Mouse (Mus musculus) ES-E14 (cell line): ENCODE data around the gene Stx8. TPM values are rescaled to one million over a fixed set of nuclear protein-coding genes. Genes with fewer than 3 reads are reported as not detected.
A peak's percentile ranks its signal among the peaks of the same experiment; 100 is the strongest.

Experiments used
- DNase-seq: peaks from one replicate; pipeline ENCODE4 v3.0.0-alpha.2; 2013; ENCODE audit warnings: low read depth, low spot score
- H3K27ac ChIP-seq: 2 replicates; pipeline ENCODE4 v1.5.1; 2012; ENCODE audit warnings: low read depth, mild to moderate bottlenecking, low read length, moderate library complexity, mixed read lengths; ENCODE audit not compliant: poor library complexity, insufficient read depth, severe bottlenecking
- H3K36me3 ChIP-seq: 2 replicates; pipeline ENCODE4 v1.6.1; 2012; ENCODE audit warnings: mild to moderate bottlenecking, low read length, moderate library complexity, mixed read lengths; ENCODE audit not compliant: control insufficient read depth, poor library complexity, insufficient read depth, severe bottlenecking
- H3K4me1 ChIP-seq, 2 experiments: fragments of 150-350 bp in 1 of 2; sonication (generic) in 1 of 2; 2 replicates each; pipeline ENCODE4 v1.6.1; 2012; ENCODE audit warnings: low read length in 2 of 2, mild to moderate bottlenecking in 1 of 2, mixed read lengths in 1 of 2; ENCODE audit not compliant: control insufficient read depth in 2 of 2, insufficient read depth in 2 of 2, poor library complexity in 1 of 2
- H3K4me3 ChIP-seq, 2 experiments: fragments of 150-350 bp in 1 of 2; sonication (generic) in 1 of 2; 2 replicates each; pipeline ENCODE4 v1.5.1; 2012; ENCODE audit warnings: low read length in 2 of 2, low read depth in 1 of 2, mild to moderate bottlenecking in 1 of 2, mixed read lengths in 1 of 2; ENCODE audit not compliant: insufficient read depth in 1 of 2, poor library complexity in 1 of 2, severe bottlenecking in 1 of 2
- H3K9ac ChIP-seq: 2 replicates; pipeline ENCODE4 v1.6.1; 2012; ENCODE audit warnings: low read depth, mild to moderate bottlenecking, low read length, mixed read lengths; ENCODE audit not compliant: poor library complexity, insufficient read depth, severe bottlenecking
- H3K9me3 ChIP-seq: fragments of 150-350 bp; sonication (generic); 2 replicates; pipeline ENCODE4 v1.6.1; 2012; ENCODE audit warnings: low read depth, mild to moderate bottlenecking, low read length; ENCODE audit not compliant: control insufficient read depth, insufficient read depth
- CHD2 ChIP-seq: IDR thresholded peaks from 2 replicates; pipeline ENCODE4 v1.6.1; 2014; ENCODE audit warnings: mild to moderate bottlenecking, low read depth, low read length, inconsistent platforms
- HCFC1 ChIP-seq: IDR thresholded peaks from 2 replicates; pipeline ENCODE4 v1.6.1; 2012; ENCODE audit warnings: low read length, inconsistent platforms, borderline replicate concordance; ENCODE audit not compliant: insufficient read depth
- MAFK ChIP-seq: IDR thresholded peaks from 2 replicates; pipeline ENCODE4 v1.6.1; 2014; ENCODE audit warnings: mild to moderate bottlenecking, low read depth, low read length, inconsistent platforms; ENCODE audit not compliant: insufficient read depth
- ZC3H11A ChIP-seq: IDR thresholded peaks from 2 replicates; pipeline ENCODE4 v1.6.1; 2012; ENCODE audit warnings: low read depth, mild to moderate bottlenecking, inconsistent platforms, low read length, borderline replicate concordance
- ZNF384 ChIP-seq: IDR thresholded peaks from 2 replicates; pipeline ENCODE4 v1.6.1; 2012; ENCODE audit warnings: low read depth, low read length, inconsistent platforms
- in situ Hi-C, 2 experiments: fragments of 600-800 bp; cut with MboI; formaldehyde crosslinking; loops; one replicate each; pipeline ENCODE4 v1.15.1; 2025; ENCODE audit warnings: low sequenced_read_pairs in 2 of 2, inconsistent platforms in 1 of 2; ENCODE audit not compliant: unreplicated experiment in 2 of 2
- total RNA-seq: library from RNA; depleted of rRNA; stranded (reverse); fragments of 300-350 nt; gene quantifications from 2 replicates; pipeline ENCODE4 v1.2.3, GENCODE M21; 2012

Stx8 gene
- total RNA-seq, 1 experiment: 19.4 TPM

- no peak overlapping the region for H3K4me3 ChIP-seq
- TF ChIP-seq CHD2 (no peak), HCFC1 (no peak), ZC3H11A (no peak), MAFK (no peak), ZNF384 (no peak)
- no peak overlapping the region for H3K27ac ChIP-seq
- no peaks in the 10 kb centered on the region for H3K36me3 ChIP-seq
- peaks cover 0 to 12% of the 10 kb centered on the region in 2 experiments; a peak in 3 of 4 replicates for H3K4me1 ChIP-seq
- peak; percentile 70 for DNase-seq
- in situ Hi-C loops: no loop called here
- H3K9me3 ChIP-seq: no peaks in the 10 kb centered on the region
- H3K9ac ChIP-seq: no peak overlapping the region
Measured at GRCm38 (mm10) chr11:68150938-68151337, 184.9 kb downstream of the Stx8 start.

GRCm38 (mm10) chr11:68155821-68156220 lies 189.8 kb downstream of the Stx8 start:
- no peak overlapping the region for H3K27ac ChIP-seq
- TF ChIP-seq HCFC1 (no peak), MAFK (no peak), ZC3H11A (no peak), CHD2 (no peak), ZNF384 (no peak)
- H3K36me3 ChIP-seq: no peaks in the 10 kb centered on the region
- H3K9me3 ChIP-seq: no peaks in the 10 kb centered on the region
- no peak overlapping the region for H3K4me3 ChIP-seq
- no peak for DNase-seq
- peaks cover 0 to 3% of the 10 kb centered on the region in 2 experiments; a peak in 2 of 4 replicates for H3K4me1 ChIP-seq
- no peak overlapping the region for H3K9ac ChIP-seq
- in situ Hi-C loops: no loop called here

GRCm38 (mm10) chr11:68158166-68158565 lies 192.2 kb downstream of the Stx8 start:
- no peaks in the 10 kb centered on the region for H3K9me3 ChIP-seq
- DNase-seq: no peak
- H3K36me3 ChIP-seq: no peaks in the 10 kb centered on the region
- H3K4me1 ChIP-seq: no peaks in the 10 kb centered on the region
- H3K9ac ChIP-seq: no peak overlapping the region
- H3K4me3 ChIP-seq: no peak overlapping the region
- H3K27ac ChIP-seq: no peak overlapping the region
- TF ChIP-seq HCFC1: no peak
- in situ Hi-C loops: no loop called here

GRCm38 (mm10) chr11:68159867-68160266 lies 193.9 kb downstream of the Stx8 start:
- no peaks in the 10 kb centered on the region for H3K36me3 ChIP-seq
- no peaks in the 10 kb centered on the region for H3K9me3 ChIP-seq
- H3K9ac ChIP-seq: no peak overlapping the region
- H3K4me3 ChIP-seq: no peak overlapping the region
- in situ Hi-C loops: no loop called here
- TF ChIP-seq HCFC1: no peak
- no peak for TF ChIP-seq CHD2
- TF ChIP-seq ZNF384: no peak
- no peak for TF ChIP-seq MAFK
- no peak for TF ChIP-seq ZC3H11A
- DNase-seq: no peak
- H3K27ac ChIP-seq: no peak overlapping the region
- H3K4me1 ChIP-seq: peaks cover 0 to 5% of the 10 kb centered on the region in 2 experiments; a peak in 1 of 4 replicates

GRCm38 (mm10) chr11:68164408-68164807 lies 198.4 kb downstream of the Stx8 start:
- no peak overlapping the region for H3K27ac ChIP-seq
- TF ChIP-seq ZNF384 (peak; percentile 77), ZC3H11A (no peak), CHD2 (no peak), MAFK (no peak), HCFC1 (no peak)
- in situ Hi-C loops: no loop called here
- no peak for DNase-seq
- H3K9ac ChIP-seq: no peak overlapping the region
- no peaks in the 10 kb centered on the region for H3K9me3 ChIP-seq
- H3K4me1 ChIP-seq: peaks cover 0 to 5% of the 10 kb centered on the region in 2 experiments; a peak in 1 of 4 replicates
- H3K4me3 ChIP-seq: no peak overlapping the region
- no peaks in the 10 kb centered on the region for H3K36me3 ChIP-seq
